Mouse (Mus musculus) heart, adult 2 months (tissue): ENCODE data around the gene Agfg2.

Experiments used
- CTCF ChIP-seq: fragments of 200-600 bp; IDR thresholded peaks from 2 replicates; pipeline ENCODE4 v1.8.1; 2022; ENCODE audit warnings: antibody characterized with exemption, mild to moderate bottlenecking, moderate library complexity
- EP300 ChIP-seq: fragments of 200-500 bp; IDR thresholded peaks from 2 replicates; pipeline ENCODE4 v1.6.1; 2011; ENCODE audit warnings: low read depth, low read length, control low read depth; ENCODE audit not compliant: insufficient read depth
- POLR2A ChIP-seq: fragments of 200-500 bp; IDR thresholded peaks from 2 replicates; pipeline ENCODE4 v1.6.1; 2011; ENCODE audit warnings: mild to moderate bottlenecking, low read depth, low read length, control low read depth; ENCODE audit not compliant: insufficient read depth

GRCm38 (mm10) chr5:137608654-137609190 is 75.8 kb downstream of the Agfg2 start:
- TF ChIP-seq CTCF = no peak
- TF ChIP-seq EP300 = no peak
- TF ChIP-seq POLR2A = no peak
